Mouse (Mus musculus) bone marrow, adult 2 months (tissue): ENCODE data around the gene Tab1.

Source experiments
- CTCF ChIP-seq: fragments of 200-500 bp; IDR thresholded peaks from 2 replicates; pipeline ENCODE4 v1.5.1; 2011; ENCODE audit warnings: low read length, control low read depth; ENCODE audit not compliant: control insufficient read depth, insufficient read depth
- POLR2A ChIP-seq: fragments of 200-500 bp; IDR thresholded peaks from 2 replicates; pipeline ENCODE4 v1.6.1; 2011; ENCODE audit warnings: low read depth, mild to moderate bottlenecking, control low read depth, low read length, borderline replicate concordance; ENCODE audit not compliant: control insufficient read depth

DNA sequence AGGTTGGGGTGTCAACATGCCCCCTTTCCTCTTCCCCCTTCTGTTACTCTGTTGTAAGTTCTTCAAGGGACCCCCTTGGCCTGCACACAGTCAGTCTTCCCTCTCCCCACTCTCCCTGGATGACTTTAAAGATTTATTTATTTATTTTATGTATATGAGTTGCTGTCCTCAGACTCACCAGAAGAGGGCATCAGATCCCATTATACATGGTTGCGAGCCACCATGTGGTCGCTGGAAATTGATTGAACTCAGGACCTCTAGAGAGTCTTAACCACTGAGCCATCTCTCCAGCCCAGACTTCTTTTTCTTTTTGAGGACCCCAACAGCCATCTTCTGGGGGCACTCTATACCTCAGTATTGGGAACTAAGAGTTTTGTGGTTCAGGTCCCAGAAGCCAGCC lies 20.4 kb upstream of the Tab1 start:
- TF ChIP-seq POLR2A (no peak), CTCF (no peak)
